Mouse (Mus musculus) liver, embryonic 15.5 days (tissue): ENCODE data around the gene Ddx5. TPM values are rescaled to one million over a fixed set of nuclear protein-coding genes. Genes with fewer than 3 reads are reported as not detected.
"Not testable (repeated sequence)": the region's sequence is repeated elsewhere in the genome, so short reads cannot be mapped to it uniquely, and the experiment has no call there.

Experiments used
- ATAC-seq: fragments of 200-750 bp; cut with Nextera tagmentation; 2 replicates; pipeline ENCODE4 v1.8.0; 2017; ENCODE audit warnings: moderate number of reproducible peaks, mild to moderate bottlenecking, moderate library complexity; ENCODE audit not compliant: insufficient read depth
- H3K27ac ChIP-seq: fragments of 300-500 bp; sonication (generic); replicated peaks from 2 replicates; pipeline ENCODE4 v1.5.1; 2015; ENCODE audit warnings: mild to moderate bottlenecking, inconsistent platforms
- H3K27me3 ChIP-seq: fragments of 300-500 bp; sonication (generic); 2 replicates; pipeline ENCODE4 v1.6.1; 2015; ENCODE audit warnings: mild to moderate bottlenecking, inconsistent platforms
- H3K36me3 ChIP-seq: fragments of 300-500 bp; sonication (generic); replicated peaks from 2 replicates; pipeline ENCODE4 v1.6.1; 2015; ENCODE audit warnings: moderate library complexity, mild to moderate bottlenecking, inconsistent platforms
- H3K4me1 ChIP-seq: fragments of 300-500 bp; sonication (generic); replicated peaks from 2 replicates; pipeline ENCODE4 v1.6.1; 2015; ENCODE audit warnings: inconsistent platforms
- H3K4me2 ChIP-seq: fragments of 300-500 bp; sonication (generic); 2 replicates; pipeline ENCODE4 v1.6.1; 2015; ENCODE audit warnings: moderate library complexity, mild to moderate bottlenecking, inconsistent platforms
- H3K4me3 ChIP-seq: fragments of 300-500 bp; sonication (generic); replicated peaks from 2 replicates; pipeline ENCODE4 v1.5.1; 2015; ENCODE audit warnings: mild to moderate bottlenecking, inconsistent platforms
- H3K9ac ChIP-seq: fragments of 300-500 bp; sonication (generic); 2 replicates; pipeline ENCODE4 v1.6.1; 2015; ENCODE audit warnings: moderate library complexity, mild to moderate bottlenecking, inconsistent platforms
- H3K9me3 ChIP-seq: fragments of 300-500 bp; sonication (generic); replicated peaks from 2 replicates; pipeline ENCODE4 v1.6.1; 2016; ENCODE audit warnings: inconsistent platforms
- WGBS: fragments of 180-500 bp; shearing (Covaris S2); methylation state at CpG from one replicate; pipeline ENCODE4 v1.1.7; 2015; ENCODE audit warnings: mixed read lengths; ENCODE audit not compliant: insufficient replicate concordance; 5-methylcytosine and 5-hydroxymethylcytosine counted together
- microRNA-seq: library from miRNA; unstranded; fragments of <30 nt; microRNA quantifications from one replicate; pipeline ENCODE4, GENCODE M21; 2016
- polyA plus RNA-seq: library from polyadenylated mRNA; unstranded; fragments of >200 nt; fragmentation: Nextera tagmentation; extraction: Ambion mirVana; gene quantifications from 2 replicates; pipeline ENCODE4 v1.2.1, GENCODE M21; 2015

The Ddx5 gene
- polyA plus RNA-seq, 1 experiment from 2014 or later, result 115 TPM

DNA sequence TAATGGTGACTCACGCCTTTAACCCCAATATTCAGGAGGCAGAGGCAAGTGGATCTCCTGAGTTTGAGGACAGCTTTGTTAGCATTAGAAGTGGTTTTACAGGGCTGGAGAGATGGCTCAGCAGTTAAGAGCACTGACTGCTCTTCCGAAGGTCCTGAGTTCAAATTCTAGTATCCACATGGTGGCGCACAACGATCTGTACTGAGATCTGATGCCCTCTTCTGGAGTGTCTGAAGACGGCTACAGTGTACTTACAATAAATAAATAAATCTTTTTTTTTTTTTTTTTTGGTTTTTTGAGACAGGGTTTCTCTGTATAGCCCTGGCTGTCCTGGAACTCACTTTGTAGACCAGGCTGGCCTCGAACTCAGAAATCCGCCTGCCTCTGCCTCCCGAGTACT, 48.3 kb downstream of the Ddx5 start:
- not testable (repeated sequence) for H3K4me3 ChIP-seq, H3K36me3 ChIP-seq, H3K9me3 ChIP-seq, H3K27ac ChIP-seq, H3K4me2 ChIP-seq, H3K4me1 ChIP-seq, H3K9ac ChIP-seq, ATAC-seq, H3K27me3 ChIP-seq
- WGBS, result 78% methylated on average over 8 of the region's 8 CpGs

DNA sequence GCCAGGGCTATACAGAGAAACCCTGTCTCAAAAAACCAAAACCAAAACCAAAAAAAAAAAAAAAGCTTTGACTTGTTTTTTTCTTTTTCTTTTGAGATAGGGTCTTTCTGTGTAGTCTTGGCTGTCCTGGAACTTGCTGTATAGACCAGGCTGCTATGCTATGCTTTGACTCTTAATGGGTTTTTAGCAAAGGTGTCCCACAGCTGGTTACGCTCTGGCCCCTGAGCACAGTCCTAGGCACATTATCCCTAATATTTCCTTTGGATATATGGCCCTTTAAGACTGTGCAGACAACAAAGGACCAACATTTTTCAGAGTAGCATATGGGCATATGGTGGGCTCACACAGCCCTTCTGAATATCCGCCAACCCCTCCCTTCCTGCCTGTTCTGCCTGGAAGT, 49.9 kb downstream of the Ddx5 start:
- WGBS, result 82% methylated on average over 2 of the region's 2 CpGs

GRCm38 (mm10) chr11:106737178-106737621, 51.8 kb downstream of the Ddx5 start:
- Histone ChIP-seq H3K4me1 (no peaks in the 10 kb centered on the region), H3K9me3 (no peaks in the 10 kb centered on the region), H3K4me3 (no peak overlapping the region), H3K9ac (no peak overlapping the region), H3K27me3 (no peaks in the 10 kb centered on the region), H3K27ac (no peak overlapping the region), H3K36me3 (no peaks in the 10 kb centered on the region), H3K4me2 (no peak overlapping the region)
- WGBS, result 49% methylated on average over 12 of the region's 12 CpGs
- ATAC-seq, result no peak

More for the DNA sequence above, 49.9 kb downstream of the Ddx5 start:
- Histone ChIP-seq H3K27me3 (no peaks in the 10 kb centered on the region), H3K4me2 (no peak overlapping the region), H3K4me1 (no peaks in the 10 kb centered on the region), H3K4me3 (no peak overlapping the region), H3K9ac (no peak overlapping the region), H3K9me3 (no peaks in the 10 kb centered on the region), H3K36me3 (no peaks in the 10 kb centered on the region), H3K27ac (no peak overlapping the region)
- ATAC-seq, result no peak

GRCm38 (mm10) chr11:106736614-106737013, 52.4 kb downstream of the Ddx5 start:
- Histone ChIP-seq H3K27ac (no peak overlapping the region), H3K36me3 (no peaks in the 10 kb centered on the region), H3K4me1 (no peaks in the 10 kb centered on the region), H3K9me3 (no peaks in the 10 kb centered on the region), H3K9ac (no peak overlapping the region), H3K4me2 (no peak overlapping the region), H3K4me3 (no peak overlapping the region), H3K27me3 (no peaks in the 10 kb centered on the region)
- WGBS, result 64% methylated on average over 3 of the region's 3 CpGs
- ATAC-seq, result no peak

DNA sequence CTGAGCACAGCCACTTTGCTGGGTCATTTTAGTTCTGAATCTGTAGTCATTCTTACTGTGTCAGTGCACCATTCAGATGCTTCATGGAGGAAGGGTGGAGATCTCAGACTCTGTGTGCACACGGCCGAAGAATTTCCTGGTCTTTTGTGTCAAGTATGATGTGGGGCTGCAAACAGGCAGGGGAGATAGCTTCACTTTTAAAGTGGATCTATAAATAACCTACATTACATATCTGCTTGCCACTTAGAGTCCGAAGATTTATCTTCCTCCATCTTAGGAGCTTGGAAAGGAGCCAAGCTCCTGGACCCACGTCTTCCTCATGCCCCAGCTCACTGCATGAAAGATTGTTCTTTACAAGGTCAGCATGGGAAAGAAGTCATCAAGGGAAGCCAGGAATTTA, 58.3 kb downstream of the Ddx5 start:
- H3K27ac ChIP-seq, result no peak overlapping the region
- peaks cover 16% of the 10 kb centered on the region for H3K4me1 ChIP-seq
- no peak overlapping the region for H3K4me3 ChIP-seq
- WGBS, result 34% methylated on average over 4 of the region's 4 CpGs
- no peak overlapping the region for H3K4me2 ChIP-seq
- no peaks in the 10 kb centered on the region for H3K9me3 ChIP-seq
- ATAC-seq, result no peak
- H3K27me3 ChIP-seq, result no peaks in the 10 kb centered on the region
- H3K36me3 ChIP-seq, result no peaks in the 10 kb centered on the region
- no peak overlapping the region for H3K9ac ChIP-seq

Small RNA genes lying within 50 kb of the gene (microRNA-seq; reads per million reads assigned to microRNA genes)
- gene Gm25994 (not detected), gene Mir3064 (12.4 reads per million, percentile 29 among the genes with 10 or more reads in this experiment)

Other genes with a start within 250 kb of the Ddx5 start
- 9.2 and 10.2 TPM in 2 replicates for gene Tex2, start 175.8 kb downstream of the Ddx5 start, polyA plus RNA-seq
- 7.0 and 7.8 TPM in 2 replicates for gene Pecam1, start 38.6 kb downstream of the Ddx5 start, polyA plus RNA-seq
- 2.8 and 3.2 TPM in 2 replicates for gene Milr1, start 38.0 kb downstream of the Ddx5 start, polyA plus RNA-seq
- 3.8 and 4.7 TPM in 2 replicates for gene Polg2, start 9.6 kb downstream of the Ddx5 start, polyA plus RNA-seq
- gene Cep95, start 67 bp upstream of the Ddx5 start, polyA plus RNA-seq, result 7.8 and 9.1 TPM in 2 replicates
- 2.7 and 3.2 TPM in 2 replicates for gene Smurf2, start 131.5 kb upstream of the Ddx5 start, polyA plus RNA-seq
- gene Kpna2, start 210.4 kb upstream of the Ddx5 start, polyA plus RNA-seq, result 246 and 250 TPM in 2 replicates
- 4.5 and 5.6 TPM in 2 replicates for gene 1810010H24Rik, start 236.5 kb upstream of the Ddx5 start, polyA plus RNA-seq